Mouse (Mus musculus) heart, embryonic 10.5 days (tissue): ENCODE results near the gene Hectd2. TPM values are rescaled to one million over a fixed set of nuclear protein-coding genes. Genes with fewer than 3 reads are reported as not detected.

Experiments used
- DNase-seq: peaks from one replicate; pipeline ENCODE4 v3.0.0-alpha.2; 2017; ENCODE audit warnings: low spot score
- H3K27ac ChIP-seq: fragments of 300-500 bp; sonication (generic); 2 replicates; pipeline ENCODE4 v1.5.1; 2016; ENCODE audit warnings: mild to moderate bottlenecking
- H3K27me3 ChIP-seq: fragments of 300-500 bp; sonication (generic); 2 replicates; pipeline ENCODE4 v1.6.1; 2016; ENCODE audit warnings: mild to moderate bottlenecking; ENCODE audit not compliant: poor library complexity, insufficient read depth, severe bottlenecking
- H3K36me3 ChIP-seq: fragments of 300-500 bp; sonication (generic); 2 replicates; pipeline ENCODE4 v1.6.1; 2016; ENCODE audit warnings: mild to moderate bottlenecking, moderate library complexity
- H3K4me1 ChIP-seq: fragments of 300-500 bp; sonication (generic); 2 replicates; pipeline ENCODE4 v1.6.1; 2016; ENCODE audit warnings: mild to moderate bottlenecking
- H3K4me3 ChIP-seq: fragments of 300-500 bp; sonication (generic); 2 replicates; pipeline ENCODE4 v1.5.1; 2016; ENCODE audit warnings: mild to moderate bottlenecking, moderate library complexity
- H3K9me3 ChIP-seq: fragments of 300-500 bp; sonication (generic); 2 replicates; pipeline ENCODE4 v1.6.1; 2016; ENCODE audit warnings: mild to moderate bottlenecking, moderate library complexity
- WGBS: fragments of 180-500 bp; shearing (Covaris S2); methylation state at CpG from one replicate; pipeline ENCODE4 v1.1.7; 2016; 5-methylcytosine and 5-hydroxymethylcytosine counted together
- polyA plus RNA-seq: library from polyadenylated mRNA; unstranded; fragments of >200 nt; fragmentation: Nextera tagmentation; extraction: Ambion mirVana; gene quantifications from 2 replicates; pipeline ENCODE4 v1.2.1, GENCODE M21; 2016

Gene Hectd2
- polyA plus RNA-seq, 1 experiment from 2014 or later: 6.7 TPM

- no peak for DNase-seq
- Histone ChIP-seq H3K27ac (no peak overlapping the region), H3K27me3 (no peaks in the 10 kb centered on the region), H3K9me3 (no peaks in the 10 kb centered on the region), H3K4me1 (no peaks in the 10 kb centered on the region), H3K4me3 (no peak overlapping the region), H3K36me3 (peaks cover 4% of the 10 kb centered on the region)
- 85% methylated on average over 3 of the region's 3 CpGs for WGBS
Observed at GRCm38 (mm10) chr19:36637223-36637622, 82.8 kb downstream of the Hectd2 start.

- Histone ChIP-seq H3K9me3 (no peaks in the 10 kb centered on the region), H3K27me3 (no peaks in the 10 kb centered on the region), H3K4me1 (no peaks in the 10 kb centered on the region), H3K27ac (no peak overlapping the region), H3K4me3 (no peak overlapping the region), H3K36me3 (peaks cover 11% of the 10 kb centered on the region)
- DNase-seq: no peak
- WGBS: 78% methylated on average over 7 of the region's 7 CpGs
Observed at GRCm38 (mm10) chr19:36637948-36638587, 83.6 kb downstream of the Hectd2 start.

GRCm38 (mm10) chr19:36639072-36639471 lies 84.6 kb downstream of the Hectd2 start:
- 71% methylated on average over 9 of the region's 9 CpGs for WGBS
- no peaks in the 10 kb centered on the region for H3K27me3 ChIP-seq
- no peak overlapping the region for H3K27ac ChIP-seq
- peaks cover 15% of the 10 kb centered on the region for H3K36me3 ChIP-seq
- no peaks in the 10 kb centered on the region for H3K4me1 ChIP-seq
- DNase-seq: no peak
- no peak overlapping the region for H3K4me3 ChIP-seq
- no peaks in the 10 kb centered on the region for H3K9me3 ChIP-seq

GRCm38 (mm10) chr19:36641128-36641527 lies 86.7 kb downstream of the Hectd2 start:
- H3K36me3 ChIP-seq: peaks cover 15% of the 10 kb centered on the region
- 78% methylated on average over 3 of the region's 3 CpGs for WGBS
- H3K27me3 ChIP-seq: no peaks in the 10 kb centered on the region
- no peaks in the 10 kb centered on the region for H3K4me1 ChIP-seq
- H3K4me3 ChIP-seq: no peak overlapping the region
- no peak overlapping the region for H3K27ac ChIP-seq
- no peaks in the 10 kb centered on the region for H3K9me3 ChIP-seq
- no peak for DNase-seq

GRCm38 (mm10) chr19:36645308-36645889 lies 91.0 kb downstream of the Hectd2 start:
- no peaks in the 10 kb centered on the region for H3K4me1 ChIP-seq
- H3K4me3 ChIP-seq: no peak overlapping the region
- peak; percentile 59 for DNase-seq
- H3K27me3 ChIP-seq: no peaks in the 10 kb centered on the region
- H3K27ac ChIP-seq: no peak overlapping the region
- peaks cover 15% of the 10 kb centered on the region for H3K36me3 ChIP-seq
- no peaks in the 10 kb centered on the region for H3K9me3 ChIP-seq
- 79% methylated on average over 6 of the region's 6 CpGs for WGBS

GRCm38 (mm10) chr19:36646132-36646828 lies 91.8 kb downstream of the Hectd2 start:
- Histone ChIP-seq H3K27me3 (no peaks in the 10 kb centered on the region), H3K36me3 (peaks cover 15% of the 10 kb centered on the region), H3K27ac (no peak overlapping the region), H3K4me3 (no peak overlapping the region), H3K4me1 (no peaks in the 10 kb centered on the region), H3K9me3 (no peaks in the 10 kb centered on the region)
- DNase-seq: peak; percentile 68
- WGBS: 79% methylated on average over 7 of the region's 7 CpGs

- 84% methylated on average over 1 of the region's 1 CpGs for WGBS
- H3K4me3 ChIP-seq: no peak overlapping the region
Observed at GRCm38 (mm10) chr19:36652686-36653085, 98.2 kb downstream of the Hectd2 start.

GRCm38 (mm10) chr19:36662734-36663133 lies 108.3 kb downstream of the Hectd2 start:
- H3K27ac ChIP-seq: peak overlapping the region; percentile 83
- no peak for DNase-seq
- H3K4me1 ChIP-seq: peaks cover 42% of the 10 kb centered on the region
- WGBS: 58% methylated on average over 1 of the region's 1 CpGs
- no peaks in the 10 kb centered on the region for H3K9me3 ChIP-seq
- H3K27me3 ChIP-seq: no peaks in the 10 kb centered on the region
- no peak overlapping the region for H3K4me3 ChIP-seq
- peaks cover 2% of the 10 kb centered on the region; the same call in 1 of the 2 replicates for H3K36me3 ChIP-seq

More at GRCm38 (mm10) chr19:36652686-36653085, 98.2 kb downstream of the Hectd2 start:
- Histone ChIP-seq H3K27ac (no peak overlapping the region), H3K27me3 (no peaks in the 10 kb centered on the region), H3K9me3 (no peaks in the 10 kb centered on the region), H3K4me1 (no peaks in the 10 kb centered on the region), H3K36me3 (no peaks in the 10 kb centered on the region)
- DNase-seq: peak; percentile 70

- H3K9me3 ChIP-seq: no peaks in the 10 kb centered on the region
- peaks cover 51% of the 10 kb centered on the region for H3K4me1 ChIP-seq
- H3K36me3 ChIP-seq: peaks cover 2% of the 10 kb centered on the region; the same call in 1 of the 2 replicates
- peak overlapping the region; percentile 83 for H3K27ac ChIP-seq
- peak; percentile 66 for DNase-seq
- 70% methylated on average over 2 of the region's 2 CpGs for WGBS
- no peak overlapping the region for H3K4me3 ChIP-seq
- H3K27me3 ChIP-seq: no peaks in the 10 kb centered on the region
Observed at GRCm38 (mm10) chr19:36663918-36664317, 109.5 kb downstream of the Hectd2 start.

GRCm38 (mm10) chr19:36664417-36664816 lies 110.0 kb downstream of the Hectd2 start:
- peaks cover 56% of the 10 kb centered on the region for H3K4me1 ChIP-seq
- peak; percentile 35 for DNase-seq
- no peak overlapping the region for H3K4me3 ChIP-seq
- peaks cover 2% of the 10 kb centered on the region; the same call in 1 of the 2 replicates for H3K36me3 ChIP-seq
- no peaks in the 10 kb centered on the region for H3K9me3 ChIP-seq
- H3K27ac ChIP-seq: peak overlapping the region; percentile 83
- no peaks in the 10 kb centered on the region for H3K27me3 ChIP-seq
- 37% methylated on average over 6 of the region's 6 CpGs for WGBS

GRCm38 (mm10) chr19:36665206-36665605 lies 110.8 kb downstream of the Hectd2 start:
- 78% methylated on average over 7 of the region's 7 CpGs for WGBS
- Histone ChIP-seq H3K4me1 (peaks cover 64% of the 10 kb centered on the region), H3K36me3 (peaks cover 1% of the 10 kb centered on the region; the same call in 1 of the 2 replicates), H3K27ac (peak overlapping the region; percentile 83), H3K9me3 (no peaks in the 10 kb centered on the region), H3K4me3 (no peak overlapping the region), H3K27me3 (no peaks in the 10 kb centered on the region)
- DNase-seq: peak; percentile 66

GRCm38 (mm10) chr19:36665641-36666040 lies 111.2 kb downstream of the Hectd2 start:
- Histone ChIP-seq H3K9me3 (no peaks in the 10 kb centered on the region), H3K36me3 (no peaks in the 10 kb centered on the region; the same call in 1 of the 2 replicates), H3K27ac (peak overlapping the region; percentile 83), H3K4me3 (no peak overlapping the region), H3K4me1 (peaks cover 68% of the 10 kb centered on the region), H3K27me3 (no peaks in the 10 kb centered on the region)
- WGBS: 58% methylated on average over 5 of the region's 5 CpGs
- no peak for DNase-seq

- Histone ChIP-seq H3K9me3 (no peaks in the 10 kb centered on the region), H3K36me3 (no peaks in the 10 kb centered on the region; the same call in 1 of the 2 replicates), H3K27me3 (no peaks in the 10 kb centered on the region), H3K4me3 (no peak overlapping the region), H3K4me1 (peaks cover 76% of the 10 kb centered on the region), H3K27ac (peak overlapping the region; percentile 83; the same call in 1 of the 2 replicates)
- 82% methylated on average over 5 of the region's 5 CpGs for WGBS
- DNase-seq: no peak
Observed at GRCm38 (mm10) chr19:36666471-36666870, 112.0 kb downstream of the Hectd2 start.
